Mouse (Mus musculus): ENCODE measurements around the gene Sema3a.

The Sema3a gene

DNA sequence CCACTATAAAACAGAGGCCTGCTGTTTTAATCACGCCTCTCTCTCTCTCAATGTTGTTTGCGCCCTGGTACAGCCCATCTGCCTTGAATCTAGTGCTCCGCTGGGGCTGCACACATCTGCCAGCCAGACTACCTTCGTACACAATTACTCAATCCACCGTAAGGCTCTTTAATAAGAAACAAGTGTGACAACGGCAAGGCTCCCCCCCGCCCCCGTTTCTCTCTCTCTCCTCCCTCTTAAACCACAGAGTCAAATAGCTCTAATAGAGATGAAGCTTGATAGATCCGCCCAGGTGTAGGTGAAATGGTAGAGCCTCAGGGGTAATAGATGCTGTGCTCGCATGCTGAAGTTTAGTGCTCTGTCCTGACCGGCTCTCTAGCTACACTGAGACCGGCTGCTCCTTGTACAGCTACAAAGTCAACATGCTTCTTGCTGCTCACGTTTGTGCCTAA, at the start of gene Sema3a:
Gene Sema3a (plus strand): TSS at position 174 of the 452 bp plus-strand sequence.
- DNase-seq (ENCODE audit: low read depth, low spot score): no peak

DNA sequence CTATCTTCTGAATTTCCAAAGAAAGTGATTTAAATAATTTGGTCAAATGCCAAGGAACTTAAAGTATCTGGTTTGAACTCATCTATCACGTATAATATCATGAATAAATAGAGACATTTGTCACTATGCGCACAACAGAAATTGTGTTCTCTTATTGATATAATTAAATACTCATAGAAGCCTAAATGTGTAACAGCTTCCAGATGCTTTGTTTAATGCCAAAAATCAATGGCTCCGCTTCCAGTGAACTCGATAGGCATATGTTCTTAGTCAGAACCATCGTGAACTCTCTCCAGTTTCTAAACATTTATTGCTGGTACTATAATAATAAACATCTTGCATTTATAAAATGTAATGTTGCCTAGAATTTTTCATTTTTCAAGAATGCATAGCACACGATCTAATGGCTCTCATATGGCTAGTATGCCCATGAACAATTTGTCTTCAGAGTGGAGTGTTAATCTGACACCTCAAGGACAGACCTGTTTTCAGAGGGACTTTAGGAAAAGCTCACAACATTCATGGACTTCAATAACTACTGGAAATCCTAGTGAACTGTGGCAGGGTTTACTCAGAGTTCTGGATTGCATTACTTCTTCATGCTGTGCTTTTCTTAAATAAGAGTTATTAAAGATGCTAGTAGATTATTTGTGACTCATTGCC, 40.3 kb upstream of the Sema3a start:
- DNase-seq (ENCODE audit: low read depth, low spot score): no peak

DNA sequence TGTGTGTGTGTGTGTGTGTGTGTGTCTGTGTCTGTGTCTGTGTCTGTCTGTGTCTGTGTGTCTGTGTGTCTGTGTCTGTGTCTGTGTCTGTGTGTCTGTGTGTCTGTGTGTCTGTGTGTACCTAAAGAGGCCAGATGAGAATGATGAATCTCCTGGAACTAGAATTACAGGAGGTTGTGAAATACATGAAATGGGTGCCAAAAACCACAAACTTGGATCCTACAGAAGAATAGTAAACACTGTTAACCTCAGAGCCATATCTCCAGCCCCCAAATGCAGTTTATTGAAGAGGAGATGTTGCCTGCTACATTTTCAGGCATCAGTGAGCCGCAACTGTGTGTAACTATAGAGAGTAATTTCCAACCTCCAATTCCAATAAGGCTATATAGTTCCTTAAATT, 34.8 kb upstream of the Sema3a start:
- no peak for DNase-seq (ENCODE audit: low read depth, low spot score)

DNA sequence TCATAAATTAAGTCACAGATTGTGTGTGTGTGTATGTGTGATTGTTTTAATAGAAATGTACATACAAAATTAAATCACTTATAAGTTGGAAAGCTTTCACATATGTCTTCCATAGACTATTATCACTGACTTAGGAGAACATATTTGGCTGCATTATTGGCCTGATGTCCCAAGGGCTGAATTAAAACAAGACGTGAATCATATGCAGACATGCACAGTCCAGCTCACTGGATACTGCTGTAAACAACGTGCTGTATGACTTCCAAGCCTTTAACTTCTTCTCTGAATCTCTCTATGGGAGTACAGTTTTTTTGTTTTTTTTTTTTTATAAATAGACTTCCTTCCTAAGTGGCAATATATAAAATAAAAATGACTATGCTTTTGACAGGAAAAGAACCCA, 15.7 kb upstream of the Sema3a start:
- DNase-seq (ENCODE audit: low read depth, low spot score): no peak

DNA sequence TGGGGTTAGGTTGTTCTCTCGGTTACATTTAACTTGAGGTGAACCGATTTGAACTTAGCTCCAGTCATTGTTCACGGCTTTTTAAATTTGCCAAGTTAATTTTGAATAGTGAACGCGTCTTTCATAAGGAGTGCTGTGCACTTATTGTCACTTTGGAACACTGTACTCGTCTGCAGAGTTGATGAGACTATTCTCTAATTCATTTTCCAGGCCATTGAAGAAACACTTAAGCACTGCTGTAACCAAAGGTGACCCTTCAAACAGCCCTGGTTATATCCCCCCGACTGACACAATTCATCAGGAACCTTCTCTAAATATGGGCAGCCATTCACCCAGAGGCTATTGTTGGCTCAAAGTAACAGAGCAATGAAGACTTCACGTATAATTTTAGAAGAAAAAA, 8.0 kb upstream of the Sema3a start:
- no peak for DNase-seq (ENCODE audit: low read depth, low spot score)

DNA sequence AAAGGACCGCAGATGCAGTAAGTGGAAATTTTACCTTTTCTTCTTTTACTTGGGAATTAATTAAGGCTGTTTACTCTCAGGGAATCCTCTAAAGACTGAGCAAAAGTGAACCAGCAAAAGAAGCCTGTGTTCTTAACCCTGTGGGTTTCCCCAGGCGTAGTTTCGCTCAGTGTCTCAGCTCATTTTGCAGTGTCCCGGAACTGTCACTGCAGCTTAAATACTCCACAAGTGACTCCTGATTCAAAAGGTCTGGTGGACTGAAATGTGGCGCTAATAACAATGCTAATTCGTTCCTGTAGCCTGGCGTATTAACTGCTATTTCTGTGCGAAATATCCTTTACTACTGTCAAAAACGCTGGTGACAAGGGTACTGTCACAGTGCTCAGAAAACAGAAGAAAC, 543 bp downstream of the Sema3a start:
- peak; percentile 0 for DNase-seq (ENCODE audit: low read depth, low spot score)

DNA sequence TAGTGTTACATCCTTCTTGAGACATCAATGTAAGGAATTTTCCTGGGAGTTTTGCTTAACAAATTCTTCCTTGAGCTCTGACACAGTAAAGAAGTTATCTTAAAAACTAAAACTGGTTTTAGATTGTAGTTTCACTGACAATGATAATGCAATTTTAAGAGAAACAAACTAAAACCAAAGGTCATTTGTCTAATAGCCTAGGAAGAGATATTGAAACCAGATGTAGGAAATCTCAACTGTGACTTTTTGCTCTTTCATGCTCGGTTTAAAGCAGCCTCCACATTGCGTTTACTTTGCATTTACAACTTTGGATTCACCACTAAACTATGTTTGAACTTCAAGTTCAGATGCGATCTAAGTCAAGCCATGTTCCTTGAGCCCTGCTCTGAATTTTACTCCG, 982 bp downstream of the Sema3a start:
- DNase-seq (ENCODE audit: low read depth, low spot score): no peak

DNA sequence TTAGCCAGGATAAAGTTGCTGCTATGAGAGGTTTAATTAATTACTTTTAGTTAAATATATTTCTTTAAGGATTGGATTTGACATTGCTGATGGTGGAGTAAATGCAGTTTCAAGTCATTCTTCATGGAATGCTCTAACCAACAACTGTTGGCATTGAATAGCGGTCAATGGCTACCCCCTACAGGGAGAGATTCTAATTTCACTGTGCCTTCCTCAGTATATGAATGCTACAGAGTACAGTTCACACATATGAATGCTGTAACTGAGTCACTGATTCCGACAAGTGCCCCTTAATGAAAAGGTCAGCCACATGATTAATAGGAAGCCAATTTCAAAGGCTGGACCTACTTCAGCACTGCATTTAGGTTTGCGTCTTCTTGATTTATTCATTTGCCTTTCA, 1.9 kb downstream of the Sema3a start:
- DNase-seq (ENCODE audit: low read depth, low spot score): no peak

DNA sequence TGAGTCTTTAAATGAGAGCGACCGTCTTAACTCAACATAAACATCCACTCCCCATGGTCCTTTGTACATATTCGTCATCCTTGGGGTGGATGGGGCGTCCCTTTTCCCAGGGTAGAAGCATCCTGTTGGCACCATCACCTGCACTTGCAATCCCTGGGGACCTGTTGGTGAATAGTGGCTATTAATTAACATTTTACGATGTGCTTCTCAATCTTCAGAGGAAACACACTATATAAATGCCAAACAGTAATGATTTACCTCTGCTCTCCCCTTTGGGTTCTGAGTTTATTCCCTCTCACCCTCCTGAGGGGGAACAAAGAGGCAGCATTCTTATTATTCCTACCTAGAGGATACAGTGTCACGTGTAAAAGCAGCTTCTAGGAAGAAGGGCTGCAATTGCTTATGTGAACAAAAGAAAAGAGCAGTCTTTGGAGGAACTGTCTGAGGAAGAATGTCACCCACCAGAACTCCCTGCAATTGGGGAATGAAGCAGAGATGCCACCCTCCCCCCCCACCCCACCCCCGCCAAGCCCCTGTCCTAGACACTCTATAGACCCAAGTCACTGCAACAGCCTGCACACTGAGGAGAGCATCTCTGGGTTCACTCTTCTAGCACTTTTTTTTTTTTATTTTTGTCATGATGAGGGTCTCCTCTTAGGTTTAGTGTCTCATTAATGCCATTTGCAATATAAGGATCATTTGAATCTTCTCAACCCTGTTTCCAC, 19.7 kb downstream of the Sema3a start:
- no peak for DNase-seq (ENCODE audit: low read depth, low spot score)

DNA sequence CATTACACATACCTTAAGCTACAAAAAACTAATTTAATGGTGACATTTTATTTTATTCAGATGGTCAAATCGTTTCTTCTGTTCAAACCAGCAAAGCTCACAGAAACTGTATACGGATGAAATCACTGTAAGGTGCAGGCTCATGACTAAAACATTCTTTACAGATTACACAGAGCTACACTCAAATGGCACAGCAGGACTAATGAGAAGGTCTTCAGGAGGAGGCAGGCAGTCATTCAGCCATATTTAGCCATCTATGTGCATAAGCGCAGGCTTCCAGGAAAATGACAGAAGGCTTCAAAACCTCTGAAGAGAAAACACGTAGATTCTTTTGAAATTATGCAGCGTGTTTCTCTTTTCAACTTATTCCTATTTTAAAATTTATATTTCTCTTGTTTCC, 24.7 kb downstream of the Sema3a start:
- DNase-seq (ENCODE audit: low read depth, low spot score): no peak

DNA sequence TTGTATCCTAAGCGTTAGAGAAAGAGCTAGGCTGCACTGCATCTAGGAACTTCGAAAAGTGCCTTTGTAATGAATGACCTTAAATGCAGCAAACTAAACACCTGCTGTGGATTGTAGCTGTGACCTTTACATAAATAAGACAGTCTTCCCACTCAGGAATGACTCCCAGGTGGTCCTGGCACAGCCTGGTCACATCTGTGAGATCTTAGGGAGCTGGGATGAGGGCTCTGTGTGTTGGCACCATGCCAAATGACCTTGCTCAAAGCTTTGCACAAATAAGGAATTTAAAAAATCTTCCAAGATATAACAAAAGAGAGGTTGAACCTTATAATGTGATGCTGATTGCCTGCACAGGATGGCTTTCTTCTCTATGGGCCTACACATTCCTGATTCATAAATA, 25.8 kb downstream of the Sema3a start:
- no peak for DNase-seq (ENCODE audit: low read depth, low spot score)

DNA sequence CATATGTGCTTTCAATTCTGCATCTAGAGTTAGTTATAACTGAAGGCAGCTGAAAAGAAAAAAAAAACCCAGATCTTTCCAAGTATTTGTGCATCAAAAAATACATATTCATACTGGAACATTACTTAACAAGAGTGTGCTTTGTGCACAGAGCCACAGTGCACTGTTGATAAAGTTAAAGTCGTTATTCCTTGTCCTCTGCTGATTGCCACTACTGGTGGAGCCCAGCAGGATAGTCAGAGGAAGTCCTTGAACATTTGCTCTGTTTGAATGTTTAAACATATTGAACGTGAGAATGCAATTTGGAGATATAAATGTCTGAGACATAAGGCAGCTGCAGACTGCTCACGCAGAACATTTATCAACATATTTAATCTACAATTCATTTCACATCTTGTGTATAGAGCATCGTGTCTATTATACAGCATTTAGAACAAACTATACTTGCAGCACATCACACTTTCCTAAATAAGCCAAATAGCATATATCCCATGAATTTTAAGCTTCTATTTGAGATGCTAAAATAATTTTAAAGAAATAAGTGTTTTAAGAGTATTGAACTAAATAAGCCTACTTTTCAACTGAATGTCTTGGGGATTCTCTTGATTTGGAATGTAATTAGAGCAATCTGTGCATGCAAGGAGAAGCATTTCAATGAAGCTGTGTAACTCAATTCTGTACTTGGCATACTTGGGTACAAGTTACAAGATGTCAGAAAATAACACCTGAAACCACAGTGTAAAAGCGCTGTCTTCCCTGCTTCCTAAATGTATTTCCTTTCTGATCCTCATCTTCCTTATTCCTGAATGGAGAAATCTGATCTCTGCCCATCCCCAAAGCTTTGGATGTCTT, 32.8 kb downstream of the Sema3a start:
- no peak for DNase-seq (ENCODE audit: low read depth, low spot score)

DNA sequence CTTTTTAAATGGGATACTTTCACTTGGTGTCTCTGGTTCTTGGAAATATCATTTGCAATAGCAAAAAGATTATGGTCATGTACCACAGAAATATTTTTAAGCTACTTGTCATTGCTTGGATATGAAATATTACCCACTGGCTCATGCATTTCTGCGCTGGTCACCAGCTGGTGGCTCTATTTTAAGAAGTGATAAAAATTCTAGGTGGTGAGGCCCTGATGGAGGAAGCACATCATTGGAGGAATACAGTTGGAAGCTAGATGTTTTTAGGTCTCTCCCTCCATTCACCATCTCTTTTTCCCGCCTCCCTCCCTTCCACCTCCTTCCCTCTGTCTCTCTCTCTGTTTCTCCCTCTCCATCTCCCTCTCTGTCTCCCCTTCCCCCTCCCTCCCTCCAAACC, 57.0 kb downstream of the Sema3a start:
- no peak for DNase-seq (ENCODE audit: low read depth, low spot score)

DNA sequence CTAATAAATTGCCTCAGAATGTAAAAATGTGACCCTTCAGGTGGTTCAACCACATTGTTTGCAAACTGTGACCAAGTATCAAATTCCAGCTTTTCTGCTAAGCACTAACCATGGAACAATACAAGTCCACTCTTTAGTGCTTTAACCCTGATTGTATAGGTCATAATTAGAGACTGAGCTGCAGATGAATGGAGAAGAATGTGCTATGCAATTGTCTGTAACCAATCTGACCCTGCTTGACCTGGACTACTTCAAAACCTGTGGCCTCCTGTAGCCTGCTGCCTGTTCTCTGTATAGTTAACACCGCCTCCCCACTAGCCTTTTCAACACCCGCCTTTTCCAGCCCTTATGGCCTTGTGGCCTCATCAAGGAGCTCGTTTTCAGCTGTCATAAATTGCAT, 72.7 kb downstream of the Sema3a start:
- DNase-seq (ENCODE audit: low read depth, low spot score): no peak

DNA sequence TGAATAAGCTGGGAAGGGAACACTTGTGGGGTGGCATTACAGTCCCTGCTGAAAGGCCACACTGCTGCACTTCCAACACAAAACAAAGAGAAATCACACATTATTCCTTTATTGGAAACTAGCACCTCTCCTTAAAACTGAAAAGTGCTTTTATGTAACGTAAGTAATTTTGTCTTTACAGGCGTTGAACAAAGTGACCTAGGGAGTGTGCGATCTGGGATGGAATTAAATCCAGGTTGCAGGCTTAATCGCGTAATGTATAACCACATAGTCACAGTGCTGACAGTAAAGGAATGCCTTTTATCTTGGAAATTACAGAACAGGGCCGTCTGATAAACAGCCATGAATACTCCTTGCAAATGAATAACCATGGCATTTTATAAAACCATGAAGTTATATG, 74.5 kb downstream of the Sema3a start:
- no peak for DNase-seq (ENCODE audit: low read depth, low spot score)

DNA sequence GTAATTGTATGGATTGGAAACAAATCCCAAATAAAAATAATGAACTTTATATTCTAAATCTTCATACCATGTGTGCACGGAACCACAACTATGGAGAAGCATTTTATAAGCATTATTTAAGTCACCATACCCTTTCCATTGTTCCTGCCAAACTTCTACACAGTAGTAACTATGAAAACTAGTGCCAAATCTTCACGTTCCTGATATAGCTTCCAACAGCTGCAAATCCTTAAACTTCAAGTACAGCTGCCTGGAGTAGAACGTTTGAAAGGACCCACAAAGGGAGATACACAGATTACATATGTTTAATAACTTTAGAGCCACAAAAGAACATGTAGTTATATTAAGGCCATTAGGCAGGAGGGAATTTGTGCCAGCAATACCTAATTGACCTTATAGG, 130.1 kb downstream of the Sema3a start:
- no peak for DNase-seq (ENCODE audit: low read depth, low spot score)

DNA sequence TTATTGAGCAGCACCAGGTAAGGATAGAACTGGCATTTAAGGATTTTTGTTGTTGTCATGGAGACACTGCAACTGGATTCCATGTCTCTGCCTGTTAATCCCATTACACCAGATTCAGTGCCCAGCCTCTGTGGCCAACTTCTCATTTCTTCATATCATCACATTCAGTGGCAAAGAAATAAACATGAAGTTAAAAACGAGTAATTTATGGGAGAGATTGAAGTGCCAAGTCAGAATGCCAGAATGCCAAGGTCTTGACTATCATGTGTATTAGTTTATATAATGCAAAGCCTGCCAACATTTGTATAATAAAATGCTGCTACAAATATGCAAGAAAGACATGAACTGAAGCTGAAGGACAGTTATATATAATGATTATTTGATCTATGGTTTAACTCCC, 131.1 kb downstream of the Sema3a start:
- DNase-seq (ENCODE audit: low read depth, low spot score): no peak

DNA sequence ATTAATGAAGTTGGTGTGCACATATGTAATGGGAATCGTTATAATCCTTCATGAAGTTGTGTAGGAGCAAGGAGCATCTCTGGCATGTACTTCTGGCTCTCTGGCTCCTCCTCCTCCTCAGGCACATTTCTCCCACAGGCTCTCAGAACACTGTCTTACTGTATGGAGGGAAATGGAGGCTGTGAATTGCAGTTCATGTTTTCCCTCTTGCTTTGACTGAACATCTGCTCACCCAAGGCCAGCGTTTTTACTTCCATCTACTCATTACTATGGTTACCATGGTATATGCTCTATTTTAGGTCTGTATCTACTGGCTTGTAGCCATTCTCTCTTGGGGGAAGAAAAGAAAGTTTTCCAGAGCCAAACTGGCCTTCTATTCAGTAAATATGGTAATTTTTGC, 137.9 kb downstream of the Sema3a start:
- DNase-seq (ENCODE audit: low read depth, low spot score): no peak

DNA sequence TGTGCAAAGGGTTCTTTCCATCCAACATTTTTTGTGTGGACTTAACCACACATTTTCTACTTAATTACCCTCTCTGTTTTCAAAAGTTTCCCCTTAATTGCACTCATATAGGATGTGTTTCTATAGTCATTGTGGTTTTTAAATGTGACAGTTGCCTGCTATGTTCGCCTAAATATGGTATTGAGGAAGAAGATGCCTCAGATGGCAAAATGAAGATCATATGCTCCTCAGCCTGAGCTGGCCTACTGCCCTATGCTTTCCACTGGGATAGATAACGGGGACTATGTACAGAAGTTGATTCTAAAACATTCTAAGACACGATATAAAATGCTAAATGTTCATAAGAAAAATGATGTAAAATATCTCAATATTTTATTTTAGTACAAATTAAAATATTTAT, 138.3 kb downstream of the Sema3a start:
- DNase-seq (ENCODE audit: low read depth, low spot score): no peak

DNA sequence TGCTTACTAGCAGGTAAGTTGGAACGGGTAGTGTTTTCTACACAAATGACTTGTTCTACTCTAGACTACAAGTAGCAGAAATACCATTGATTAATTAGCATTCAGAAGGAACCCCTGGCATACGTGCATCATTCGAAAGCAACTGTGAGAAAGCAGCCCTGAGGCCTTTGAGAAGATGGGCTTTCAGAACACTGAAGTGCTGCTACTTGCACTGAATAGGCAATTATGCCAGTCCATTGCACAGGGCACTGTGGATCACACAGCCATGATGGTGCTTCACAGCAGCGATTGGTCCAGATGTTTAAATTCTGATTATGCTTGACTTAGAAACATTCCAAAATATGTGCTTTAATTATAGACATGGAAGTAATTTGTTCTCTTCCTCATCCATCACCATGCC, 187.5 kb downstream of the Sema3a start:
- DNase-seq (ENCODE audit: low read depth, low spot score): no peak

DNA sequence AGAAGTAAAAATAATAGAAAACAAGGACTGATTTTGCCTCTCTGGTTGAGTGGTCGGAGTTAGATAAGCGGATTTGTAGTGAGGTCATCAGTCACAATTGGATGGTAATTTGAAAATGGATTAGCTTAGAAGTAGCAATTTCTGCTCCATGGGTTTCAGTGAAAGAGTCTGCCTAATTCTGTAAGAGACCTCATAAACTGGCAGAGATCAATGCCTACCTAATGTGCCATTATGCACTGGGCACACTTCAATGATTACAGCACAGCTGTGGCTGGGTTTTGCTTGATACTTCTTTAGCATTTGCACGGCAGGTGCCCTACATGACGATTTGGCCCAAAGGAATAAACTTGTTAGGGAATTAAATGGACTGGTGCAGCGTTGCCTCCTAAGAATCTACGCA, 188.8 kb downstream of the Sema3a start:
- DNase-seq (ENCODE audit: low read depth, low spot score): no peak

DNA sequence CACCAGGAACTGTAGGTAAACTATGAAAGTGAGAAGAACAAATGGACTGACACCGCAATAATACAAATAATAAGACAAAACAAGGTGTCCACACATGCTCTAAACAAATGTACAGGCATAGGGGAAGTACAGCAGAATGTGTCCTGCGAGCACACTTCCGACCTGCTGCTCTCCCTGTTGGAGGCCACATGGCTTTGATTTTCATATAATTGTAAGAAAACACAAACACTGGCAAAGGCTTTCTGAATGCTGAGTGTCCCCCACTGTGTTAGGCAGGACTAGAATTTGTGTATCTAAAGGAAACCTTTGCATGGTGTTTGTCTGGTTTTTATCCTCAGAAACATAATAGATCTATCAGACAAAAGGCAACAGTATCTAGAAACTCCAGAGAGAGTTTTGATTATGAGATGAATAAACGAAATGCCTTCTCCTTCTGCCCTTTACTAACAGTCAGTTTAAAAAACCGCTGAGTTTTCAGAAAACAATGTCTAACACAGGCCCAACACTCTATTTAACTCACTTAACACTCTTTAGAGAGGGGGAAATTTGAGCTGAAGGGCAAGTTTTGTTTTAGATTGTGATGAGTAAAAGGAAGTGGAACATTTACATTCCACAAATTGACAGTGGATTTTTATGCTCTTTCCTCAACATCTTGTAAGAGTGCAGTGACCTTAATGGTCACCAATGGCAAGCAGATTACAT, 193.7 kb downstream of the Sema3a start:
- DNase-seq (ENCODE audit: low read depth, low spot score): no peak
